Mouse (Mus musculus) liver, postnatal 0 days (tissue): ENCODE results near the gene Gm10142.

Source experiments
- CTCF ChIP-seq: sonication (generic); IDR thresholded peaks from 2 replicates; pipeline ENCODE4 v1.5.1; 2016; ENCODE audit warnings: antibody characterized with exemption, low read depth
- EP300 ChIP-seq: IDR thresholded peaks from 2 replicates; pipeline ENCODE4 v1.6.1; 2016; ENCODE audit warnings: antibody characterized with exemption, low read depth, mild to moderate bottlenecking

DNA sequence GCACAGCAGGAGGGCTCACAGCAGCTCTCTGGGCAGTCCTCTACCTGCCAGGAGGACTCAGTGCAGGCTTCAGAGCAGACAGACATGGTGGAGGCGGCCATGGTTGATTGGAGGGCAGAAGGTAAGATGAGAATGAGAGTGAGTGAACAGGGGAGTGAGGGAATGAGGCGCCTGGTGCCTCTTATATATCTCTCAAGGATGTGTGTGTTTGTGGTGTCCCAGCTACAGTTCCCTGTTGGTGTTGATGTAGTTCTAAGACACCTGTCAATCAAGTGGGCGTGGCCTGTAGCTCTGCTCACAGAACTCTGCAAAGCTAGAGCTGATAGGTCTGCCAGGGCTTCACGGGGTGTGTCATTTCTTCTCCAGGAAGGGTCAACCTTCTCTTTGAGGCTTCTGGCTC is 18.5 kb upstream of the Gm10142 start, which contains the start of gene Gm9508:
- TF ChIP-seq CTCF (no peak), EP300 (no peak)
